ENCODE assay signal across 11 mouse cellular contexts in the genomic region with DNA sequence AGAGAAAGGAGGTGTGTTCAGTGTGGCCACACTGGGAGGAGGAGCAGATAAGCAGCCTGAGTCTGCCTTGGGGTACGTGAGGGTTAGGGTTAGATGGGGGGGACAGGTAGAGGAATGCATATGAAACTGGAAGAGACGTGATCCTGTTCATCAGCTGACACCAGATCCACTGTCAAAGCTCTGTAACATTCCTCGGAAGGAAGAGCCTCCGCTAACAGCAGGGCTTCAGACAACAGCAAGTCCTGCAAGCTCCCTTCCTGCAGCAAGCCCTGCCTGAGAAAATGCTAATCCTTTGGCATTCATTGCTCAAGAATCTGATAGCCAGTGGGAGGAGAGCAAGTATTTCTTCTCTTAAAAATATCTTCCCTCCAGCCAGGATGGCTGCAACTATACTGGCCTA. TPM values are rescaled to one million over a fixed set of nuclear protein-coding genes. Genes with fewer than 3 reads are reported as not detected.
DNase-seq lines count a peak whose midpoint lies in the region; ATAC-seq and TF ChIP-seq lines count a peak whose summit lies in the region.
"Had no signal": no experiment of that assay in that cellular context is flagged by ENCODE, and none has a peak within 500 bp of the region (broad histone marks: within the 10 kb centered on the region; RNA-seq: fewer than 3 reads in every experiment).

No protein-coding gene starts in this region.

- TF ChIP-seq CTCF in lung, postnatal 0 days (IDR thresholded peaks at IDR 0.05) = no peak

- no peak overlapping the region for H3K27ac ChIP-seq in forebrain, embryonic 11.5 days (ENCODE audit: low read depth, low read length)
- no peak overlapping the region for H3K27ac ChIP-seq in forebrain, embryonic 15.5 days (replicated peaks)
- no peak overlapping the region for H3K27ac ChIP-seq in lung, postnatal 0 days (ENCODE audit: low read length)
- H3K27ac ChIP-seq in intestine, embryonic 15.5 days = no peak overlapping the region
- no peak overlapping the region for H3K27ac ChIP-seq in neural tube, embryonic 15.5 days (replicated peaks)
- H3K27ac ChIP-seq: liver, embryonic 15.5 days had no signal

- DNase-seq in forebrain, embryonic 11.5 days (ENCODE audit: low spot score) = no peak
- peak; percentile 4 for DNase-seq in lung, postnatal 0 days (ENCODE audit: low spot score)
- DNase-seq in lung, postnatal 25 days (ENCODE audit: low spot score) = no peak
- DNase-seq in cerebellum, postnatal 14 days = no peak

- no peaks in the 10 kb centered on the region for H3K27me3 ChIP-seq in forebrain, embryonic 11.5 days (ENCODE audit: control insufficient read depth, insufficient read depth, low read length)
- no peaks in the 10 kb centered on the region for H3K27me3 ChIP-seq in forebrain, embryonic 15.5 days
- H3K27me3 ChIP-seq in lung, postnatal 0 days (replicated peaks; ENCODE audit: insufficient read depth, low read length) = no peaks in the 10 kb centered on the region
- no peaks in the 10 kb centered on the region for H3K27me3 ChIP-seq in intestine, embryonic 15.5 days (replicated peaks)
- H3K27me3 ChIP-seq in neural tube, embryonic 15.5 days (replicated peaks) = no peaks in the 10 kb centered on the region
- H3K27me3 ChIP-seq: liver, embryonic 15.5 days had no signal

- no peak for ATAC-seq in forebrain, embryonic 11.5 days (replicated peaks; ENCODE audit: low FRiP score)
- ATAC-seq in forebrain, embryonic 15.5 days (replicated peaks) = no peak
- no peak for ATAC-seq in lung, postnatal 0 days
- no peak for ATAC-seq in intestine, embryonic 15.5 days
- ATAC-seq in neural tube, embryonic 15.5 days (ENCODE audit: low FRiP score) = no peak; the same call in 1 of the 2 replicates
- no peak for ATAC-seq in megakaryocyte progenitor cell, adult 5-6 weeks (replicated peaks; ENCODE audit: poor library complexity)

- 5% methylated on average over 4 of the region's 4 CpGs for WGBS in forebrain, embryonic 11.5 days
- 10% methylated on average over 4 of the region's 4 CpGs for WGBS in forebrain, embryonic 15.5 days
- WGBS in lung, postnatal 0 days = 25% methylated on average over 4 of the region's 4 CpGs
- WGBS in intestine, embryonic 15.5 days = 17% methylated on average over 4 of the region's 4 CpGs
- WGBS in neural tube, embryonic 15.5 days = 11% methylated on average over 4 of the region's 4 CpGs

- H3K4me3 ChIP-seq in forebrain, embryonic 11.5 days (ENCODE audit: low read depth, low read length) = no peak overlapping the region
- H3K4me3 ChIP-seq in forebrain, embryonic 15.5 days = no peak overlapping the region
- no peak overlapping the region for H3K4me3 ChIP-seq in lung, postnatal 0 days (ENCODE audit: low read depth, low read length)
- H3K4me3 ChIP-seq in intestine, embryonic 15.5 days (replicated peaks) = no peak overlapping the region
- no peak overlapping the region for H3K4me3 ChIP-seq in neural tube, embryonic 15.5 days (replicated peaks)
- H3K4me3 ChIP-seq: erythroblast, embryonic 14.5 days; liver, embryonic 15.5 days had no signal

- H3K9ac ChIP-seq in forebrain, embryonic 11.5 days (ENCODE audit: low read length) = no peak overlapping the region
- no peak overlapping the region for H3K9ac ChIP-seq in forebrain, embryonic 15.5 days (replicated peaks)
- no peak overlapping the region for H3K9ac ChIP-seq in lung, postnatal 0 days (replicated peaks; ENCODE audit: low read depth)
- no peak overlapping the region for H3K9ac ChIP-seq in intestine, embryonic 15.5 days
- no peak overlapping the region for H3K9ac ChIP-seq in neural tube, embryonic 15.5 days (replicated peaks)
- H3K9ac ChIP-seq: liver, embryonic 15.5 days had no signal

- no peak for TF ChIP-seq EP300 in lung, postnatal 0 days (IDR thresholded peaks at IDR 0.05)

- peak overlapping the region; percentile 9; the same call in 1 of the 2 replicates for H3K4me2 ChIP-seq in forebrain, embryonic 11.5 days (ENCODE audit: low read depth, low read length, severe bottlenecking)
- H3K4me2 ChIP-seq in forebrain, embryonic 15.5 days (replicated peaks) = no peak overlapping the region
- 0 out of 2 replicates have a peak overlapping the region, but pooled peaks have one; percentile 6 for H3K4me2 ChIP-seq in lung, postnatal 0 days (replicated peaks; ENCODE audit: low read depth, low read length)
- peak overlapping the region; percentile 41 for H3K4me2 ChIP-seq in intestine, embryonic 15.5 days (replicated peaks)
- H3K4me2 ChIP-seq in neural tube, embryonic 15.5 days = peak overlapping the region; percentile 23; the same call in 1 of the 2 replicates
- H3K4me2 ChIP-seq: liver, embryonic 15.5 days had no signal

- no peaks in the 10 kb centered on the region for H3K9me3 ChIP-seq in forebrain, embryonic 11.5 days (ENCODE audit: control insufficient read depth, low read length)
- no peaks in the 10 kb centered on the region for H3K9me3 ChIP-seq in forebrain, embryonic 15.5 days
- H3K9me3 ChIP-seq in lung, postnatal 0 days (ENCODE audit: low read length) = no peaks in the 10 kb centered on the region
- no peaks in the 10 kb centered on the region for H3K9me3 ChIP-seq in intestine, embryonic 15.5 days
- no peaks in the 10 kb centered on the region for H3K9me3 ChIP-seq in neural tube, embryonic 15.5 days (replicated peaks)
- H3K9me3 ChIP-seq: liver, embryonic 15.5 days had no signal

- peaks cover 6% of the 10 kb centered on the region; the same call in 1 of the 2 replicates for H3K4me1 ChIP-seq in forebrain, embryonic 11.5 days (replicated peaks; ENCODE audit: control insufficient read depth, insufficient read depth, low read length)
- H3K4me1 ChIP-seq in forebrain, embryonic 15.5 days = no peaks in the 10 kb centered on the region
- no peaks in the 10 kb centered on the region for H3K4me1 ChIP-seq in lung, postnatal 0 days (ENCODE audit: insufficient read depth, low read depth, low read length)
- H3K4me1 ChIP-seq in intestine, embryonic 15.5 days (replicated peaks) = 0 out of 2 replicates have a peak, but pooled peaks cover 3% of the 10 kb centered on the region
- peaks cover 16% of the 10 kb centered on the region for H3K4me1 ChIP-seq in neural tube, embryonic 15.5 days
- H3K4me1 ChIP-seq: liver, embryonic 15.5 days had no signal

- H3K36me3 ChIP-seq in forebrain, embryonic 11.5 days (ENCODE audit: control insufficient read depth, insufficient read depth, low read length) = no peaks in the 10 kb centered on the region
- no peaks in the 10 kb centered on the region for H3K36me3 ChIP-seq in forebrain, embryonic 15.5 days
- no peaks in the 10 kb centered on the region for H3K36me3 ChIP-seq in lung, postnatal 0 days (ENCODE audit: insufficient read depth, low read length)
- no peaks in the 10 kb centered on the region for H3K36me3 ChIP-seq in intestine, embryonic 15.5 days
- no peaks in the 10 kb centered on the region for H3K36me3 ChIP-seq in neural tube, embryonic 15.5 days
- H3K36me3 ChIP-seq: liver, embryonic 15.5 days had no signal

RNA-seq across cellular contexts. Expression of a gene that starts 13.2 kb away (rescaled TPM):
- polyA plus RNA-seq in forebrain, embryonic 11.5 days (2014; fragmentation: Nextera tagmentation; extraction: Ambion mirVana) = not detected in 2 replicates
- not detected in 2 replicates for polyA plus RNA-seq in forebrain, embryonic 15.5 days (2015; fragmentation: Nextera tagmentation; extraction: Ambion mirVana)
- not detected in 2 replicates for polyA plus RNA-seq in lung, postnatal 0 days (2015; fragmentation: Nextera tagmentation; extraction: Ambion mirVana)
- 0.64 and 1.8 TPM in 2 replicates for polyA plus RNA-seq in intestine, embryonic 15.5 days (2015; fragmentation: Nextera tagmentation; extraction: Ambion mirVana)
- polyA plus RNA-seq in neural tube, embryonic 15.5 days (2015; fragmentation: Nextera tagmentation; extraction: Ambion mirVana) = 1.0 and 1.5 TPM in 2 replicates
- not detected in 2 replicates for total RNA-seq in megakaryocyte progenitor cell, adult 5-6 weeks (2015)
- not detected in 2 replicates for total RNA-seq in megakaryocyte progenitor cell, adult 5-6 weeks (2017)
- total RNA-seq: hematopoietic stem cell, adult 5-6 weeks had no signal
- polyA plus RNA-seq: erythroblast, embryonic 14.5 days; liver, embryonic 15.5 days had no signal

RNA-seq across cellular contexts. Expression of a gene that starts 35.1 kb away (rescaled TPM):
- 0.60 TPM in 1 of 2 replicates, not detected in the other for polyA plus RNA-seq in forebrain, embryonic 11.5 days (2014; fragmentation: Nextera tagmentation; extraction: Ambion mirVana)
- 0.34 and 1.1 TPM in 2 replicates for polyA plus RNA-seq in forebrain, embryonic 15.5 days (2015; fragmentation: Nextera tagmentation; extraction: Ambion mirVana)
- polyA plus RNA-seq in lung, postnatal 0 days (2015; fragmentation: Nextera tagmentation; extraction: Ambion mirVana) = 0.31 and 0.61 TPM in 2 replicates
- polyA plus RNA-seq in intestine, embryonic 15.5 days (2015; fragmentation: Nextera tagmentation; extraction: Ambion mirVana) = 0.51 and 0.58 TPM in 2 replicates
- polyA plus RNA-seq in neural tube, embryonic 15.5 days (2015; fragmentation: Nextera tagmentation; extraction: Ambion mirVana) = 2.7 and 3.2 TPM in 2 replicates
- 16.7 and 17.0 TPM in 2 replicates for total RNA-seq in megakaryocyte progenitor cell, adult 5-6 weeks (2015)
- total RNA-seq in megakaryocyte progenitor cell, adult 5-6 weeks (2017) = 10.2 and 15.9 TPM in 2 replicates
- total RNA-seq: hematopoietic stem cell, adult 5-6 weeks had no signal
- polyA plus RNA-seq: erythroblast, embryonic 14.5 days had no signal
